Mouse (Mus musculus): ENCODE results near the gene Pde4c. TPM values are rescaled to one million over a fixed set of nuclear protein-coding genes. Genes with fewer than 3 reads are reported as not detected.

Pde4c gene
- polyA plus RNA-seq, 1 experiment from 2014 or later, result 1.4 TPM

DNA sequence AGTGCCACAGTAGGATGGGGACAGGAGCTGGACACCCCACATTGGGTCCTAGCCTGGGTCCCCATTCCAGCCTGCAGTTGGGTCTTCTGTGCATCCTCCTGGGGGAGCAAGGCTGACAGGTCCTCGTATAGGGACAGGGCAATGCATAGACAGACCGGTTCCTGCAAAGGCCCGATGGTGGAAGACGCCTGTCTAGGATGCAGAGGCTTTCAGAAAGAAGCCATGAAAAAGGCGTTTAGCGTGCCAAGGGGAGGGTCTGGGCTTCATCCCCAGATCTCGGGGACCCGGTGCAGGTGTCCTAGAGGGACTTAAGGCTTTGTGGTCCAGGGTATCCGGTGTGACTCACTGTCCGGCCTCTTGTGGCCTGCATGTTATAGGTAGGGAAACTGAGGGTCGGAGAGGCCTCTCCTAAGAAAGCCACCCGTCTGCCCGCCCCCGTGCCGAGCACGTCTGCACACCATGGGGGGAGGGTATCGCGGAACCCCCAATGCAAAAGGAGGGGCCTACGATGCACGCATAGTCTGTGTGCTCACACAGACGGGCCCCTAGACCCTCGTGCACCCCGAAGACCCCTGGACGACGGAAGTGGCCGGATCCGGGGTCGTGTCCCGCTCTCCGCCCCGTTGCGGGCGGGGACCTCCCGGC is 52.5 kb downstream of the Pde4c start:
- WGBS (ENCODE audit: insufficient replicate concordance), result 1% methylated on average over 34 of the region's 34 CpGs
- Histone ChIP-seq H3K9me3 (replicated peaks) (no peaks in the 10 kb centered on the region), H3K4me1 (replicated peaks) (peaks cover 67% of the 10 kb centered on the region), H3K36me3 (replicated peaks) (peaks cover 47% of the 10 kb centered on the region), H3K9ac (peak overlapping the region; percentile 89), H3K4me3 (replicated peaks) (peak overlapping the region; percentile 67), H3K27me3 (no peaks in the 10 kb centered on the region), H3K27ac (replicated peaks) (peak overlapping the region; percentile 92), H3K4me2 (peak overlapping the region; percentile 98)
- ATAC-seq (ENCODE audit: insufficient read depth), result peak; percentile 0; the same call in 1 of the 2 replicates

DNA sequence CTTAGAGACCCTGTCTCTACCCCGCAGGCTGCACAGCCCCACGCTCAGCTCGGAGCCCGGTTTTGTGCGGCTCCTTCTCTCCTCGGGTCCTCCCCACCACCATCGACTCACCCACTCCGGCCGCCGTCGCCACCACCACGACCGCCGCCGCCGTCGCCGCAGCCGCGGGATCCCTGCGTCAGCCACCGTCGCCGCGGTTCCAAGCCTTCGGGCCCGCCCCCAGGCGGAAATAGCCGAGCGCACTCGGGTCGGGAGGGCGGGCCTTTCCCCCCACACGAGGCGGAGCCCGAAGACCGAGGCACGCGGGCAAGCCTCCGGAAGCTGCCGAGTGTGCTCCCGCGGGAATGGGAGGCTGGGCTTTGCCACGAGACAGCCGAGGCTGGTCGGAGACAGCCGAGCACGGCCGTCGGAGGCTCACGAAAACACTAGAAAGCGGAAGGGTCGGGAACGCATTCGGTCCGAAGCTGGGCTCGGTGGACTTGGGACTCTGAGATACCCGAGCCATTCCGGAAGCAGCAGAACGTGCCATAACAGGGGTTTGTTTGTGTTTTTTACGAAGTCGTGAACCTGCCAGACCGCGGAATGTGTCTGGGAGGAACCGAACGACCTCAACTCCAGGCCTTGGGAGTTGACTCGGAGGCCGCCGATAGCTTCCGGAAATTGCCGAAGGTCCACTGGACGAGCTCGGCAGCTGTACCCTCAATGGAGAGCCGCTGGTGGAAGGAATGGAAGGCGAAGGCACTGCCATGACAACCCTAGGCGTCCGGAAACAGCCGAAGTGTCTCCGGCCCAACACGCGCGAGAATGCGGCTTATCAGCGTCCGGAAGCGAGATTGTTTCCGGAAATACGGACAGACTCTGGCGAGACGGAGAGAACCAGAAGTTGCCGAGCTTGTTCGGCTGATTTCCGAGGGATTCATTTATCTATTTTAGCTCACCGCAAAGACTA is 53.2 kb downstream of the Pde4c start, which contains the start of gene Pik3r2:
Gene Pik3r2 (minus strand): TSS at position 218 of the 949 bp plus-strand sequence.
- H3K27ac ChIP-seq (replicated peaks), result peak within 1 kb of the TSS; percentile 92
- H3K36me3 ChIP-seq (replicated peaks), result peaks cover 47% of the 10 kb centered on the region
- H3K4me3 ChIP-seq (replicated peaks), result peak within 1 kb of the TSS; percentile 67
- H3K9me3 ChIP-seq (replicated peaks), result no peaks in the 10 kb centered on the region
- no peaks in the 10 kb centered on the region for H3K27me3 ChIP-seq
- peaks cover 60% of the 10 kb centered on the region for H3K4me1 ChIP-seq (replicated peaks)
- peak; percentile 86 for ATAC-seq (ENCODE audit: insufficient read depth)
- WGBS (ENCODE audit: insufficient replicate concordance), result under 1% methylated on average over 94 of the region's 94 CpGs
- peak within 1 kb of the TSS; percentile 89 for H3K9ac ChIP-seq
- peak within 1 kb of the TSS; percentile 98 for H3K4me2 ChIP-seq

DNA sequence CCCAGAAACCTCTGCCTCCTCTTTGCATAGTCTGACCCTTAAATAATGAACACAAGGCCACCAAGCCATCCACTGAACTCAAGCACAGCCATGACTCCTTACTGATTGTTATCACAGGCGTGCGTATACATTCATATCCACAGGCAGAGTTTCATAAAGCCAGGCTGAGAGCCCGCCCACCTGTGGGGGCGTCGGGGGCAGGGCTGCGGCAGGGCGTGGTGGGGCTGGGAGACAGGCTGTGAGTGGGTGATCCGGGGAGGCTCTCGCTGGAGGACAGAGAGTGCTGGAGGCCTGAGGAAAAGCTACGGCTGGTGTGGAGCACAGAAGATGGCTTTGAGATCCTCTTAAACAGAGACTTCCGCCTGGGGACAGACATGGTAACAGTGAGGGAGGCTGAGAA is 56.6 kb downstream of the Pde4c start:
- Histone ChIP-seq H3K4me2 (no peak overlapping the region), H3K36me3 (replicated peaks) (peaks cover 63% of the 10 kb centered on the region), H3K4me3 (replicated peaks) (no peak overlapping the region), H3K4me1 (replicated peaks) (peaks cover 34% of the 10 kb centered on the region), H3K9me3 (replicated peaks) (no peaks in the 10 kb centered on the region), H3K27me3 (no peaks in the 10 kb centered on the region), H3K9ac (no peak overlapping the region), H3K27ac (replicated peaks) (no peak overlapping the region)
- ATAC-seq (ENCODE audit: insufficient read depth), result no peak
- 56% methylated on average over 11 of the region's 11 CpGs for WGBS (ENCODE audit: insufficient replicate concordance)

DNA sequence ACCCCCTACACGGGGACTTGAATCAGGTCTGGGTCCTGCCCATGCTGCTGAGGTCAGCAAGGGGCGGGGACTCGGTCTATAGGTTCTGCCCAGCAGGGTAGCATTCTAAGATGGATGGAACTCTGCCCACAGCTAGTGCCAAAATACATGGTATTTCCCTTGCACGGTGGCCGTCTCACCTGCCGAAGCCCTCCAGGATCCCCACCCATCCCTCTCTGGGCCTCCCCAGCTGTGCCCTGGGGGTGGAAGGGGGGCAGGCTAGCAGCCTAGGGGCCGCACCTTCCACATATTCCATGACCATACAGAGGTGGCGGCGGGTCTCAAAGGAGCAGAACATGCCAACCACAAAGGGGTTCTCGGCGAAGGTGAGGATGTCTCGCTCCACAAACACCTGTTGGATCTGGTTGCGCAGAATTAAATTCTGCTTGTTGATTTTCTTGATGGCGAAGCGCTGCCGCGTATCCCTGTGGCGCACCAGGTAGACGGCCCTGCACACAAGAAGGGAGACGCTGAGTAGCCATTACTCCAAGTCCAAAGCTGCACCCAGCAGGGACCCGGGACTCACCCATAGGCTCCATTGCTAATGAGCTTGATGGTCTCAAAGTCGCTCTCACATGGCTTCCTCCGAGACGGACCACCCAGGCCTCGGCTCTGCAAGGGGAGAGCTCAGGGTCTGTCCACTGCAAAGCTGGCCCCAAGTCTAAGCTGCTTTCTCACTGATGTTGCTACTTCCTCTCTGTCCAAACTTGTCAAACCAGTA is 63.0 kb downstream of the Pde4c start:
- Histone ChIP-seq H3K4me3 (replicated peaks) (no peak overlapping the region), H3K27me3 (no peaks in the 10 kb centered on the region), H3K4me1 (replicated peaks) (peaks cover 55% of the 10 kb centered on the region), H3K4me2 (no peak overlapping the region), H3K9me3 (replicated peaks) (no peaks in the 10 kb centered on the region), H3K9ac (no peak overlapping the region), H3K27ac (replicated peaks) (no peak overlapping the region), H3K36me3 (replicated peaks) (peaks cover 79% of the 10 kb centered on the region)
- ATAC-seq (ENCODE audit: insufficient read depth), result no peak
- 87% methylated on average over 25 of the region's 25 CpGs for whole genome bisulfite sequencing (ENCODE audit: insufficient replicate concordance)

GRCm38 (mm10) chr8:70787051-70787445 is 63.5 kb downstream of the Pde4c start:
- no peak for ATAC-seq (ENCODE audit: insufficient read depth)
- no peak overlapping the region for H3K4me2 ChIP-seq

DNA sequence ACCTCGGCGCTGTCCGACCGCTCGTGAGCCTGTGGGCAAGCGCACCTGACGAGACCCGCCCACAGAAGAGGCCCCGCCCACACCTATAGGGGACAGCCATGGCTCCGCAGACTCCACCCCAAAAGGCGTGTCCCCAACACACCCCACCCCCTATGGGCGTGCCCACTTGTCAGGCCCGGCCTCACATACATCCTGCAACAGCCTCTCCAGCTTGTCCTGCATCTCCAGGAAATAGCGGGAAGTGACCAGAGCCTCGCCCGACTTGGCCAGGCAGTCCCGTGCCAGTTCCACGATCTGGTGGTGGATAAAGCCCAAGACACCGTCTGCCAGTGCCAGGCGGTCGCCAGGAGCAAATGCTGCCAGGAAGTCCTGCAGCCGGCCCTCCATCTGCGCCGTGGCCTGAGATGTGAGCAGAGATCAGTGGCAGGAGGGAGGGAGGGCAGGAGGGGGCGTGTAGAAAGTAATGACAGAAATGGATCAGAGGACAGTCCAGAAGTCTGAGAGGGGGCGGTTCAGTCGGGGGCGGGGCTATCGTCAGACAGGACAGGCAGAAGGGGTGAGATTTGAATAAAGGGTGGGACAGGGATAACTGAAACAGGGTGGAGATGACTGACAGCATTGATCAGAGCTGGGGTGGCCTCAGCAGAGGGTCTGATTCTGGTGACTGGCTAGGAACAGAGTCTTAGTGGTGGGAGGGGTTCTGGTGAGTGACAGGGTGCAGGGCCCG is 64.6 kb downstream of the Pde4c start:
- H3K4me3 ChIP-seq (replicated peaks), result no peak overlapping the region
- no peak overlapping the region for H3K9ac ChIP-seq
- no peak for ATAC-seq (ENCODE audit: insufficient read depth)
- H3K27me3 ChIP-seq, result peaks cover 4% of the 10 kb centered on the region; the same call in 1 of the 2 replicates
- H3K4me2 ChIP-seq, result 0 out of 2 replicates have a peak overlapping the region, but pooled peaks have one; percentile 15
- H3K36me3 ChIP-seq (replicated peaks), result peaks cover 69% of the 10 kb centered on the region
- no peak overlapping the region for H3K27ac ChIP-seq (replicated peaks)
- peaks cover 3% of the 10 kb centered on the region; the same call in 1 of the 2 replicates for H3K9me3 ChIP-seq (replicated peaks)
- peaks cover 71% of the 10 kb centered on the region for H3K4me1 ChIP-seq (replicated peaks)
- WGBS (ENCODE audit: insufficient replicate concordance), result 63% methylated on average over 30 of the region's 30 CpGs

More at GRCm38 (mm10) chr8:70787051-70787445, 63.5 kb downstream of the Pde4c start:
- peaks cover 73% of the 10 kb centered on the region for H3K36me3 ChIP-seq (replicated peaks)
- 86% methylated on average over 3 of the region's 3 CpGs for WGBS (ENCODE audit: insufficient replicate concordance)
- no peak overlapping the region for H3K27ac ChIP-seq (replicated peaks)
- H3K4me1 ChIP-seq (replicated peaks), result peaks cover 61% of the 10 kb centered on the region
- H3K27me3 ChIP-seq, result no peaks in the 10 kb centered on the region
- no peaks in the 10 kb centered on the region for H3K9me3 ChIP-seq (replicated peaks)
- no peak overlapping the region for H3K9ac ChIP-seq
- no peak overlapping the region for H3K4me3 ChIP-seq (replicated peaks)

DNA sequence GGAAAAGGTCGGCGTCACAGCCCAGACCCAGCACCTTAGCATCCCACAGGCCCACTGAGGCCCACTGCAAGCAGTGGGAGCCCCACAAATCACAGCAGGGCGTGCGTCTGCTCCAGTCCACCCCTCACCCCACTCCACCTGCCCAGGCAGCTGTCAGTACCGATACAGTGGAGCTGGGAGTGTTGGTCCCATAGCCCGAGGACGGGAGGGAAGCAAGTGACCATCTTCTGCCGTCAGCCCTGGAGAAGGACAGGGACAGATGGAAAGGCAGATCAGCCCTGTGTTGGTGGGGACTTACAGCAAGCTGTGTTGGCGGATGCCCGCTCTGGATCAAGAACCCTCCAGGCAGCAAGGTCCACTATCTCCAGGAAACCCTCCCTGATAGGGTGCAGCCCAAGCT is 65.5 kb downstream of the Pde4c start:
- H3K4me2 ChIP-seq, result no peak overlapping the region
- H3K9me3 ChIP-seq (replicated peaks), result peaks cover 3% of the 10 kb centered on the region; the same call in 1 of the 2 replicates
- no peak overlapping the region for H3K27ac ChIP-seq (replicated peaks)
- no peak overlapping the region for H3K9ac ChIP-seq
- WGBS (ENCODE audit: insufficient replicate concordance), result 79% methylated on average over 10 of the region's 10 CpGs
- no peak overlapping the region for H3K4me3 ChIP-seq (replicated peaks)
- ATAC-seq (ENCODE audit: insufficient read depth), result no peak
- H3K27me3 ChIP-seq, result peaks cover 13% of the 10 kb centered on the region; the same call in 1 of the 2 replicates
- H3K4me1 ChIP-seq (replicated peaks), result peaks cover 76% of the 10 kb centered on the region
- peaks cover 59% of the 10 kb centered on the region for H3K36me3 ChIP-seq (replicated peaks)

- 44% methylated on average over 8 of the region's 8 CpGs for WGBS (ENCODE audit: insufficient replicate concordance)
- H3K27ac ChIP-seq (replicated peaks), result peak overlapping the region; percentile 38
- peaks cover 3% of the 10 kb centered on the region; the same call in 1 of the 2 replicates for H3K9me3 ChIP-seq (replicated peaks)
- peaks cover 81% of the 10 kb centered on the region for H3K4me1 ChIP-seq (replicated peaks)
- peaks cover 27% of the 10 kb centered on the region for H3K27me3 ChIP-seq
- H3K4me2 ChIP-seq, result peak overlapping the region; percentile 93
- peak overlapping the region; percentile 72 for H3K4me3 ChIP-seq (replicated peaks)
- peak overlapping the region; percentile 89 for H3K9ac ChIP-seq
- ATAC-seq (ENCODE audit: insufficient read depth), result no peak
- H3K36me3 ChIP-seq (replicated peaks), result peaks cover 41% of the 10 kb centered on the region
Observed at GRCm38 (mm10) chr8:70790846-70791245, 67.3 kb downstream of the Pde4c start.

- peak overlapping the region; percentile 72 for H3K4me3 ChIP-seq (replicated peaks)
- WGBS (ENCODE audit: insufficient replicate concordance), result 13% methylated on average over 7 of the region's 7 CpGs
- no peak for ATAC-seq (ENCODE audit: insufficient read depth)
Observed at GRCm38 (mm10) chr8:70791294-70791701, 67.8 kb downstream of the Pde4c start.

More at GRCm38 (mm10) chr8:70791294-70791701, 67.8 kb downstream of the Pde4c start:
- peak overlapping the region; percentile 93 for H3K4me2 ChIP-seq
- peaks cover 32% of the 10 kb centered on the region for H3K27me3 ChIP-seq
- peak overlapping the region; percentile 80 for H3K27ac ChIP-seq (replicated peaks)
- peaks cover 81% of the 10 kb centered on the region for H3K4me1 ChIP-seq (replicated peaks)
- H3K36me3 ChIP-seq (replicated peaks), result peaks cover 37% of the 10 kb centered on the region
- H3K9me3 ChIP-seq (replicated peaks), result peaks cover 3% of the 10 kb centered on the region; the same call in 1 of the 2 replicates
- peak overlapping the region; percentile 89 for H3K9ac ChIP-seq
